Mouse (Mus musculus) hindbrain, embryonic 14.5 days (tissue): ENCODE measurements around the gene Kcnk12. TPM values are rescaled to one million over a fixed set of nuclear protein-coding genes. Genes with fewer than 3 reads are reported as not detected.

ENCODE experiments used
- ATAC-seq: fragments of 200-750 bp; cut with Nextera tagmentation; 2 replicates; pipeline ENCODE4 v1.8.0; 2017; ENCODE audit warnings: moderate number of reproducible peaks, mild to moderate bottlenecking, moderate TSS enrichment, moderate library complexity; ENCODE audit not compliant: low FRiP score
- DNase-seq: peaks from one replicate; pipeline ENCODE4 v3.0.0-alpha.2; 2015; ENCODE audit warnings: low spot score
- H3K27ac ChIP-seq: fragments of 300-500 bp; sonication (generic); 2 replicates; pipeline ENCODE4 v1.5.1; 2014; ENCODE audit warnings: mild to moderate bottlenecking, moderate library complexity
- H3K27me3 ChIP-seq: fragments of 300-500 bp; sonication (generic); 2 replicates; pipeline ENCODE4 v1.6.1; 2014; ENCODE audit warnings: mild to moderate bottlenecking, low read length, mixed read lengths; ENCODE audit not compliant: control insufficient read depth, insufficient read depth
- H3K36me3 ChIP-seq: fragments of 300-500 bp; sonication (generic); replicated peaks from 2 replicates; pipeline ENCODE4 v1.6.1; 2014; ENCODE audit not compliant: control insufficient read depth, insufficient read depth
- H3K4me1 ChIP-seq: fragments of 300-500 bp; sonication (generic); replicated peaks from 2 replicates; pipeline ENCODE4 v1.6.1; 2014; ENCODE audit warnings: antibody characterized with exemption, low read length, mixed read lengths; ENCODE audit not compliant: control insufficient read depth, insufficient read depth
- H3K4me2 ChIP-seq: fragments of 300-500 bp; sonication (generic); replicated peaks from 2 replicates; pipeline ENCODE4 v1.6.1; 2014; ENCODE audit warnings: mild to moderate bottlenecking, moderate library complexity
- H3K4me3 ChIP-seq: fragments of 300-500 bp; sonication (generic); replicated peaks from 2 replicates; pipeline ENCODE4 v1.5.1; 2014; ENCODE audit warnings: mild to moderate bottlenecking, low read length
- H3K9ac ChIP-seq: fragments of 300-500 bp; sonication (generic); 2 replicates; pipeline ENCODE4 v1.6.1; 2014
- H3K9me3 ChIP-seq: fragments of 300-500 bp; sonication (generic); 2 replicates; pipeline ENCODE4 v1.6.1; 2016; ENCODE audit warnings: low read length; ENCODE audit not compliant: control insufficient read depth
- WGBS: fragments of 180-500 bp; shearing (Covaris S2); extraction: QIAGEN DNeasy Blood & Tissue Kit; methylation state at CpG from one replicate; pipeline ENCODE4 v1.1.7; 2014; 5-methylcytosine and 5-hydroxymethylcytosine counted together
- polyA plus RNA-seq: library from polyadenylated mRNA; unstranded; fragments of >200 nt; fragmentation: Nextera tagmentation; extraction: Ambion mirVana; gene quantifications from 2 replicates; pipeline ENCODE4 v1.2.1, GENCODE M21; 2014

Gene Kcnk12
- polyA plus RNA-seq, 1 experiment from 2014 or later = 1.1 TPM

- no peak for ATAC-seq
- H3K36me3 ChIP-seq = no peaks in the 10 kb centered on the region
- 89% methylated on average over 8 of the region's 8 CpGs for WGBS
Observed at GRCm38 (mm10) chr17:87774982-87775381, 22.8 kb downstream of the Kcnk12 start.

DNA sequence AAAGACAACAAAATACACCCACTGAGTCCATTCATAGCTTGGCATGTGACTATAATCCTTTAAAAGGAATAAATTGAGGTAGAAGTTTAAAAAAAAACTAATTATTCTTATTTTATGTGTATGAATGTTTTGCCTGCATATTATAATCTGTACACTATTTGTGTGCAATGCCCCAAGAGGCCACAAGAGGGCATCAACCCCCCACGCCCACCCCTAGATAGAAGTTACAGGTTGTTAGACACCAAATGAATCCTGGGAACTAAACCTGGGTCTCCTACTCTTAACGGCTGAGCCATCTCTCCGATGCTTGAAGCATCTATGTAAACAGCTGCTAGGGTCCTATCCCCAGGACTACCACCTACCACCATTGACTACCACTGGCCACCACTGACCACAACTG lies 24.6 kb downstream of the Kcnk12 start:
- Histone ChIP-seq H3K4me2 (no peak overlapping the region), H3K4me1 (no peaks in the 10 kb centered on the region), H3K27me3 (no peaks in the 10 kb centered on the region), H3K36me3 (no peaks in the 10 kb centered on the region), H3K9ac (no peak overlapping the region), H3K27ac (no peak overlapping the region), H3K4me3 (no peak overlapping the region), H3K9me3 (0 out of 2 replicates have a peak, but pooled peaks cover 9% of the 10 kb centered on the region)
- DNase-seq (no peak), ATAC-seq (no peak)
- 77% methylated on average over 3 of the region's 3 CpGs for WGBS

More at GRCm38 (mm10) chr17:87774982-87775381, 22.8 kb downstream of the Kcnk12 start:
- no peak for DNase-seq
- Histone ChIP-seq H3K27ac (no peak overlapping the region), H3K4me3 (no peak overlapping the region), H3K27me3 (no peaks in the 10 kb centered on the region), H3K9ac (no peak overlapping the region), H3K4me2 (no peak overlapping the region), H3K9me3 (no peaks in the 10 kb centered on the region), H3K4me1 (no peaks in the 10 kb centered on the region)

- ATAC-seq (no peak), DNase-seq (no peak)
- Histone ChIP-seq H3K4me1 (no peaks in the 10 kb centered on the region), H3K9ac (no peak overlapping the region), H3K36me3 (no peaks in the 10 kb centered on the region), H3K27me3 (no peaks in the 10 kb centered on the region), H3K4me3 (no peak overlapping the region), H3K27ac (no peak overlapping the region), H3K4me2 (no peak overlapping the region), H3K9me3 (0 out of 2 replicates have a peak, but pooled peaks cover 9% of the 10 kb centered on the region)
- WGBS = 39% methylated on average over 5 of the region's 5 CpGs
Observed at GRCm38 (mm10) chr17:87770766-87771165, 27.0 kb downstream of the Kcnk12 start.

DNA sequence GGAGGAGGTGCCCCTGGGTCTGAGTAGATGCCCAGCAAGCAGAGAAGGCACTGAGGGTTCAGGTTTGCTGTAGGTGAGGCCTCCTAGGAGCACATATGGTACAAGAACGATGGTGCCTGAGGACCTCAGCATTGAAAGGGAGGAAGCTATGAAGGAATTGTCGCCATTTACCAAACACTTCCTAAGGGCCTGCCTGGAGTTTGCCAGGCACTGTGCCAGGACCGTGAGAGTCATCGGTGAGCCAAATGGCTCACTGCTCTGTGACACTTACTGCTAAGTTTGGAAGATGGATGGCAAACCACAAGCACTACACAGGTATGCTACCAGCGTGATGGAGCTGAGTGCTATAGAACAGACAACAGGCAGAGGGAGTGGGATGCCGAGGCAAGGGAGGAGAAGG lies 30.9 kb downstream of the Kcnk12 start:
- H3K27me3 ChIP-seq = no peaks in the 10 kb centered on the region
- no peak overlapping the region for H3K4me3 ChIP-seq
- ATAC-seq (no peak), DNase-seq (no peak)
- H3K27ac ChIP-seq = no peak overlapping the region
- H3K9me3 ChIP-seq = 0 out of 2 replicates have a peak, but pooled peaks cover 9% of the 10 kb centered on the region
- no peaks in the 10 kb centered on the region for H3K4me1 ChIP-seq
- H3K36me3 ChIP-seq = no peaks in the 10 kb centered on the region
- no peak overlapping the region for H3K4me2 ChIP-seq
- no peak overlapping the region for H3K9ac ChIP-seq
- whole genome bisulfite sequencing = 88% methylated on average over 6 of the region's 6 CpGs

DNA sequence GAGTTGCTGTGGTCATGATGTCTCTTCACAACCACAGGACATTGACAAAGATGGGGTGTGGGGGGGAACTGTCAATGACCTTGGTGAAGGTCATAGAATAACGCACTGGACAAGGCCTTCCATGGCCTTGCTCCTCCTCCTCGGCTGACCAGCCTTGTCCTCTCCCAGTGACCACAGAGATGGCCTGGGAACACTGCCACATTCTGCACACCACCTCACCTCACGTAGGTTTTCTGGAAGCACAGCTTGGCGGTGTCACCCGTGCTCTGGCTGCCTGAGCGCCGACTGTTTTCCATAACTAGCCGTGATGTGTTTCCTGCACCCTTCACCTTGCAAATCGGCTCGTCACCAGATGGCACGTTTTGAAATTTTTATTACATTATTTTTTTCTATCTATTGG lies 32.8 kb downstream of the Kcnk12 start:
- Histone ChIP-seq H3K27me3 (no peaks in the 10 kb centered on the region), H3K9me3 (0 out of 2 replicates have a peak, but pooled peaks cover 9% of the 10 kb centered on the region), H3K9ac (no peak overlapping the region), H3K4me3 (no peak overlapping the region), H3K36me3 (no peaks in the 10 kb centered on the region), H3K4me1 (no peaks in the 10 kb centered on the region), H3K4me2 (no peak overlapping the region), H3K27ac (no peak overlapping the region)
- DNase-seq = no peak
- 94% methylated on average over 11 of the region's 11 CpGs for WGBS
- no peak for ATAC-seq

GRCm38 (mm10) chr17:87763146-87763545 lies 34.6 kb downstream of the Kcnk12 start:
- WGBS = 41% methylated on average over 7 of the region's 7 CpGs
- Histone ChIP-seq H3K9me3 (no peaks in the 10 kb centered on the region), H3K9ac (no peak overlapping the region), H3K4me1 (no peaks in the 10 kb centered on the region), H3K4me3 (no peak overlapping the region), H3K27ac (no peak overlapping the region), H3K36me3 (no peaks in the 10 kb centered on the region), H3K4me2 (no peak overlapping the region), H3K27me3 (no peaks in the 10 kb centered on the region)
- ATAC-seq (no peak), DNase-seq (no peak)

GRCm38 (mm10) chr17:87760315-87760714 lies 37.5 kb downstream of the Kcnk12 start:
- no peak overlapping the region for H3K4me3 ChIP-seq
- DNase-seq (no peak), ATAC-seq (no peak)
- no peaks in the 10 kb centered on the region for H3K36me3 ChIP-seq
- H3K4me2 ChIP-seq = no peak overlapping the region
- 88% methylated on average over 4 of the region's 4 CpGs for WGBS
- H3K4me1 ChIP-seq = no peaks in the 10 kb centered on the region
- H3K27me3 ChIP-seq = no peaks in the 10 kb centered on the region
- no peak overlapping the region for H3K9ac ChIP-seq
- no peaks in the 10 kb centered on the region for H3K9me3 ChIP-seq
- no peak overlapping the region for H3K27ac ChIP-seq

DNA sequence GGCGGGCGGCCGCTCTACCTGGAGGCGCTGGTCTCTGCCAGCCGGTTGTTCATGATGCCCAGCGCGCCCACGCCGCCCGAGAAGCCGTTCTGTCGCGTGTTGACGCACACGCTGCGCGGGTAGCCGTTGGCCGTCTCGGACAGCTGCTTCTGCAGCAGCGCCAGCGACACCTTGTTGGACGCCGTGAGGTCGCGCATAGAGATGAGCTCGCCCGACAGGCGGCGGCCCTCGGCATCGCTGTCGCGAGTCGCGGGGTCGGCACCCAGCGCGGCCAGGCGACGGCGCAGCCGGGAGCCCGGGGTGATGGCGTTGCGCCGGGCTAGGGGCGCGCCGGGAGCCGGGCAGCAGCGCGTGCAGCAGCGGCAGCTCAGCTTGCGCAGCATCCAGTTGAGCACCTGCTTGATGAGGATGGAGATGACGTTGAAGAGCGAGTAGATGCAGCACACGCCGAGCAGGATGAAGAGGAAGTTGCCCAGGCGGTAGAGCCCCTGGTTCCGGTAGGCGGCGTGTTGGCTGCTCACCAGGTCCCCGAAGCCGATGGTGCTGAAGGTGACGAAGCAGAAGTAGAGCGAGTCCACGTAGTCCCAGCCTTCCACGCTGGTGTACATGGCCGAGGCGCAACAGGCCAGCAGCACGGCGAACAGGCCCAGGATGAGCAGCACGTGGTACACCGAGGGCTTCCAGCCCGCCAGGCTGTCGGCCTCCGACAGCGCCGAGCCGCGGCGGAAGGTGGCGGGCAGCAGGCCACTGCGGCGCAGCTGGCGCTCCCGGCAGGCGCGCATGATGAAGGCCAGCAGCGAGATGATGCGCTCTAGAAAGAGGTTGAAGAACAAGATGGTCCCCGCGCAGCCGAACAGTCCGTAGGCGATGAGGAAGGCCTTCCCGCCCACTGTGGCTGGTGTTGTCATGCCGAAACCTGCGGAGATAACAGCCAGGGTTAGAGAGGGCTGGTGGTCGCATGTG lies 51.6 kb downstream of the Kcnk12 start:
- Histone ChIP-seq H3K4me3 (peak overlapping the region; percentile 49), H3K36me3 (no peaks in the 10 kb centered on the region), H3K9me3 (no peaks in the 10 kb centered on the region), H3K27me3 (peaks cover 24% of the 10 kb centered on the region), H3K27ac (peak overlapping the region; percentile 82), H3K4me1 (peaks cover 12% of the 10 kb centered on the region; the same call in 1 of the 2 replicates), H3K9ac (peak overlapping the region; percentile 65), H3K4me2 (peak overlapping the region; percentile 94)
- DNase-seq (peak; percentile 61), ATAC-seq (peak; percentile 84)
- WGBS = 2% methylated on average over 101 of the region's 101 CpGs

- WGBS = 9% methylated on average over 32 of the region's 32 CpGs
- no peaks in the 10 kb centered on the region for H3K36me3 ChIP-seq
- DNase-seq = peak; percentile 39
- H3K4me3 ChIP-seq = peak overlapping the region; percentile 49
- no peaks in the 10 kb centered on the region for H3K9me3 ChIP-seq
- H3K4me1 ChIP-seq = peaks cover 12% of the 10 kb centered on the region; the same call in 1 of the 2 replicates
- peak overlapping the region; percentile 94 for H3K4me2 ChIP-seq
- H3K9ac ChIP-seq = peak overlapping the region; percentile 65
- H3K27me3 ChIP-seq = peaks cover 24% of the 10 kb centered on the region
- peak; percentile 59 for ATAC-seq
- peak overlapping the region; percentile 82 for H3K27ac ChIP-seq
Observed at GRCm38 (mm10) chr17:87744985-87745925, 52.5 kb downstream of the Kcnk12 start.
